Mouse (Mus musculus): ENCODE measurements at regions not wholly inside any gene's neighbourhood (a gene's known extent, or its start where the extent isn't known, plus 50 kb on each side); places are given as distances from the start of the nearest gene placed in this dataset.

DNA sequence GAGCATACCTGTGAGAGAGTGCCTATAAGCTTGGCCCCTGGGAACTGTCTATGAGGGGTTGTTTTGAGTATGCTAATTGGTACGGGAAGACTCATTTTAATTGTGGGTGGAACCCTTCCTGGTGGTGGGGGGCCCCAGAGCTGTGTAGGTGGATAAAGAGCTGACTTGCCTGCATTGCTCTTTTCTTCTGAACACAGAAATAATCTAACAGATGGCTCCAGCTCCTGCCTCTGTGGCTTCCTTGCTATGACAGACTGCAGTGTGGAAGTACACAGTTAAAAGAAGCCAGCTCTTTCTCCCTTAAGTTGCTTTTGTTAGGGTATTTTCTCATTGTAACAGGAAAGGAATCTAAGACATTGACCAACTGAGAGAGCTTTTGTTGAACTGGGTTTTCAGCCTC is 254.1 kb upstream of the Stt3b start:
- TF ChIP-seq CTCF (conservative IDR thresholded peaks at IDR 0.05; ENCODE audit: low read length): no peak
- no peak for TF ChIP-seq NANOG (IDR thresholded peaks at IDR 0.05; ENCODE audit: borderline replicate concordance, low read length)
